Mouse (Mus musculus) heart, postnatal 0 days (tissue): ENCODE data around the gene Pabpn1l. TPM values are rescaled to one million over a fixed set of nuclear protein-coding genes. Genes with fewer than 3 reads are reported as not detected.

Experiments used
- ATAC-seq: fragments of 200-750 bp; cut with Nextera tagmentation; 2 replicates; pipeline ENCODE4 v1.8.0; 2017; ENCODE audit warnings: low read depth, moderate number of reproducible peaks, moderate library complexity; ENCODE audit not compliant: insufficient read depth
- DNase-seq: peaks from one replicate; pipeline ENCODE4 v3.0.0-alpha.2; 2016; ENCODE audit warnings: low spot score
- H3K27ac ChIP-seq: fragments of 300-500 bp; sonication (generic); 2 replicates; pipeline ENCODE4 v1.5.1; 2014; ENCODE audit warnings: low read depth, mild to moderate bottlenecking
- H3K27me3 ChIP-seq: fragments of 300-500 bp; sonication (generic); 2 replicates; pipeline ENCODE4 v1.6.1; 2014; ENCODE audit warnings: low read length, mixed read lengths; ENCODE audit not compliant: control insufficient read depth, insufficient read depth
- H3K36me3 ChIP-seq: fragments of 300-500 bp; sonication (generic); replicated peaks from 2 replicates; pipeline ENCODE4 v1.6.1; 2014; ENCODE audit warnings: low read length, mixed read lengths; ENCODE audit not compliant: control insufficient read depth, insufficient read depth
- H3K4me1 ChIP-seq: fragments of 300-500 bp; sonication (generic); 2 replicates; pipeline ENCODE4 v1.6.1; 2014; ENCODE audit warnings: antibody characterized with exemption; ENCODE audit not compliant: control insufficient read depth, insufficient read depth
- H3K4me2 ChIP-seq: fragments of 300-500 bp; sonication (generic); 2 replicates; pipeline ENCODE4 v1.6.1; 2014; ENCODE audit warnings: low read depth, mild to moderate bottlenecking, low read length, moderate library complexity
- H3K4me3 ChIP-seq: fragments of 300-500 bp; sonication (generic); 2 replicates; pipeline ENCODE4 v1.5.1; 2014; ENCODE audit warnings: low read depth, low read length
- H3K9ac ChIP-seq: fragments of 300-500 bp; sonication (generic); replicated peaks from 2 replicates; pipeline ENCODE4 v1.6.1; 2014; ENCODE audit warnings: low read depth, low read length, mixed read lengths
- H3K9me3 ChIP-seq: fragments of 300-500 bp; sonication (generic); replicated peaks from 2 replicates; pipeline ENCODE4 v1.6.1; 2016; ENCODE audit warnings: low read length; ENCODE audit not compliant: control insufficient read depth
- CTCF ChIP-seq: IDR thresholded peaks from 2 replicates; pipeline ENCODE4 v1.5.1; 2016; ENCODE audit warnings: antibody characterized with exemption, control low read depth, low read depth
- EP300 ChIP-seq: IDR thresholded peaks from 2 replicates; pipeline ENCODE4 v1.6.1; 2016; ENCODE audit warnings: antibody characterized with exemption, low read depth
- WGBS: fragments of 180-500 bp; shearing (Covaris S2); extraction: QIAGEN DNeasy Blood & Tissue Kit; methylation state at CpG from one replicate; pipeline ENCODE4 v1.1.7; 2014; 5-methylcytosine and 5-hydroxymethylcytosine counted together
- polyA plus RNA-seq: library from polyadenylated mRNA; unstranded; fragments of >200 nt; fragmentation: Nextera tagmentation; extraction: Ambion mirVana; gene quantifications from 2 replicates; pipeline ENCODE4 v1.2.1, GENCODE M21; 2015
- total RNA-seq: library from RNA; depleted of rRNA; stranded (reverse); fragments of >200 nt; gene quantifications from 2 replicates; pipeline ENCODE4 v1.2.3, GENCODE M21; 2014; ENCODE audit warnings: low replicate concordance

The Pabpn1l gene
- total and polyA plus RNA-seq, 2 experiments from 2014 or later = not detected

- H3K4me2 ChIP-seq = no peak overlapping the region
- ATAC-seq (no peak), DNase-seq (no peak)
- H3K4me3 ChIP-seq = no peak overlapping the region
- WGBS = 88% methylated on average over 10 of the region's 10 CpGs
- H3K27ac ChIP-seq = no peak overlapping the region
- H3K36me3 ChIP-seq = no peaks in the 10 kb centered on the region
- H3K4me1 ChIP-seq = no peaks in the 10 kb centered on the region
- H3K9me3 ChIP-seq = no peaks in the 10 kb centered on the region
- no peak overlapping the region for H3K9ac ChIP-seq
- TF ChIP-seq EP300 (no peak), CTCF (no peak)
- no peaks in the 10 kb centered on the region for H3K27me3 ChIP-seq
Observed at GRCm38 (mm10) chr8:122586749-122587148, 35.8 kb downstream of the Pabpn1l start.

GRCm38 (mm10) chr8:122586171-122586570 lies 36.4 kb downstream of the Pabpn1l start:
- ATAC-seq (no peak), DNase-seq (no peak)
- Histone ChIP-seq H3K4me3 (no peak overlapping the region), H3K36me3 (no peaks in the 10 kb centered on the region), H3K9me3 (no peaks in the 10 kb centered on the region), H3K27ac (no peak overlapping the region), H3K4me2 (no peak overlapping the region), H3K27me3 (no peaks in the 10 kb centered on the region), H3K9ac (no peak overlapping the region), H3K4me1 (no peaks in the 10 kb centered on the region)
- 81% methylated on average over 7 of the region's 7 CpGs for WGBS
- no peak for TF ChIP-seq CTCF
- TF ChIP-seq EP300 = no peak

- 56% methylated on average over 14 of the region's 14 CpGs for WGBS
- ATAC-seq = peak; percentile 47; the same call in 1 of the 2 replicates
- no peaks in the 10 kb centered on the region for H3K9me3 ChIP-seq
Observed at GRCm38 (mm10) chr8:122585411-122585891, 37.1 kb downstream of the Pabpn1l start.

GRCm38 (mm10) chr8:122584981-122585380 lies 37.6 kb downstream of the Pabpn1l start:
- Histone ChIP-seq H3K4me1 (no peaks in the 10 kb centered on the region), H3K9me3 (no peaks in the 10 kb centered on the region)

More at GRCm38 (mm10) chr8:122585411-122585891, 37.1 kb downstream of the Pabpn1l start:
- TF ChIP-seq CTCF = no peak
- no peak for TF ChIP-seq EP300
- Histone ChIP-seq H3K4me2 (no peak overlapping the region), H3K4me3 (no peak overlapping the region), H3K9ac (no peak overlapping the region), H3K27ac (no peak overlapping the region), H3K4me1 (no peaks in the 10 kb centered on the region), H3K36me3 (no peaks in the 10 kb centered on the region), H3K27me3 (no peaks in the 10 kb centered on the region)
- no peak for DNase-seq

GRCm38 (mm10) chr8:122580926-122581325 lies 41.6 kb downstream of the Pabpn1l start:
- no peaks in the 10 kb centered on the region for H3K9me3 ChIP-seq
- peaks cover 3% of the 10 kb centered on the region for H3K4me1 ChIP-seq
- no peaks in the 10 kb centered on the region for H3K36me3 ChIP-seq
- no peak overlapping the region for H3K27ac ChIP-seq
- DNase-seq (no peak), ATAC-seq (no peak)
- H3K4me2 ChIP-seq = no peak overlapping the region
- H3K27me3 ChIP-seq = no peaks in the 10 kb centered on the region
- H3K4me3 ChIP-seq = no peak overlapping the region
- WGBS = 60% methylated on average over 13 of the region's 15 CpGs
- TF ChIP-seq EP300 (no peak), CTCF (no peak)
- H3K9ac ChIP-seq = no peak overlapping the region

More at GRCm38 (mm10) chr8:122584981-122585380, 37.6 kb downstream of the Pabpn1l start:
- no peak overlapping the region for H3K4me3 ChIP-seq
- no peak overlapping the region for H3K27ac ChIP-seq
- ATAC-seq = peak; percentile 24; the same call in 1 of the 2 replicates
- no peak overlapping the region for H3K9ac ChIP-seq
- DNase-seq = no peak
- no peaks in the 10 kb centered on the region for H3K36me3 ChIP-seq
- no peak for TF ChIP-seq CTCF
- TF ChIP-seq EP300 = no peak
- H3K4me2 ChIP-seq = no peak overlapping the region
- WGBS = 75% methylated on average over 9 of the region's 9 CpGs
- H3K27me3 ChIP-seq = no peaks in the 10 kb centered on the region

- Histone ChIP-seq H3K4me2 (no peak overlapping the region), H3K4me3 (no peak overlapping the region), H3K9ac (no peak overlapping the region; the same call in 1 of the 2 replicates), H3K9me3 (no peaks in the 10 kb centered on the region), H3K36me3 (no peaks in the 10 kb centered on the region), H3K4me1 (peaks cover 20% of the 10 kb centered on the region), H3K27ac (no peak overlapping the region), H3K27me3 (no peaks in the 10 kb centered on the region)
- TF ChIP-seq EP300 (no peak), CTCF (no peak)
- no peak for DNase-seq
- ATAC-seq = no peak
- WGBS = 38% methylated on average over 7 of the region's 7 CpGs
Observed at GRCm38 (mm10) chr8:122579196-122579595, 43.3 kb downstream of the Pabpn1l start.
